Mouse (Mus musculus): ENCODE measurements around the gene Nrxn3. TPM values are rescaled to one million over a fixed set of nuclear protein-coding genes. Genes with fewer than 3 reads are reported as not detected.
A peak's percentile ranks its signal among the peaks of the same experiment; 100 is the strongest.

Nrxn3 gene
- polyA plus RNA-seq, 1 experiment from 2014 or later: 94.3 TPM

- Histone ChIP-seq H3K4me2 (no peak overlapping the region), H3K9ac (no peak overlapping the region), H3K27me3 (replicated peaks) (no peaks in the 10 kb centered on the region), H3K4me3 (no peak overlapping the region), H3K36me3 (replicated peaks) (no peaks in the 10 kb centered on the region), H3K27ac (no peak overlapping the region), H3K4me1 (peaks cover 16% of the 10 kb centered on the region), H3K9me3 (no peaks in the 10 kb centered on the region)
- ATAC-seq (replicated peaks): no peak
- WGBS: 67% methylated on average over 4 of the region's 4 CpGs
These were observed 140.4 kb downstream of the Nrxn3 start for GRCm38 (mm10) chr12:88863069-88863468.

- no peak overlapping the region for H3K27ac ChIP-seq
- no peak overlapping the region for H3K9ac ChIP-seq
- H3K4me2 ChIP-seq: no peak overlapping the region
- no peak overlapping the region for H3K4me3 ChIP-seq
- H3K36me3 ChIP-seq (replicated peaks): no peaks in the 10 kb centered on the region
- no peaks in the 10 kb centered on the region for H3K27me3 ChIP-seq (replicated peaks)
- H3K4me1 ChIP-seq: peaks cover 19% of the 10 kb centered on the region
- peak; percentile 30; the same call in 1 of the 2 replicates for ATAC-seq (replicated peaks)
- H3K9me3 ChIP-seq: no peaks in the 10 kb centered on the region
These were observed 145.6 kb downstream of the Nrxn3 start for GRCm38 (mm10) chr12:88868288-88868687.

- Histone ChIP-seq H3K27ac (no peak overlapping the region), H3K4me3 (no peak overlapping the region), H3K4me1 (peaks cover 10% of the 10 kb centered on the region), H3K9me3 (no peaks in the 10 kb centered on the region), H3K36me3 (replicated peaks) (no peaks in the 10 kb centered on the region), H3K4me2 (no peak overlapping the region), H3K27me3 (replicated peaks) (no peaks in the 10 kb centered on the region), H3K9ac (no peak overlapping the region)
- ATAC-seq (replicated peaks): no peak
- WGBS: 72% methylated on average over 1 of the region's 1 CpGs
These were observed 174.7 kb downstream of the Nrxn3 start for GRCm38 (mm10) chr12:88897331-88897730.

GRCm38 (mm10) chr12:88900014-88900727 is 177.5 kb downstream of the Nrxn3 start:
- Histone ChIP-seq H3K27me3 (replicated peaks) (no peaks in the 10 kb centered on the region), H3K4me2 (no peak overlapping the region), H3K27ac (no peak overlapping the region), H3K4me1 (peaks cover 10% of the 10 kb centered on the region), H3K36me3 (replicated peaks) (no peaks in the 10 kb centered on the region), H3K4me3 (no peak overlapping the region), H3K9ac (no peak overlapping the region), H3K9me3 (no peaks in the 10 kb centered on the region)
- 0 out of 2 replicates have a peak, but pooled peaks have one; percentile 50 for ATAC-seq (replicated peaks)
- WGBS: 38% methylated on average over 7 of the region's 7 CpGs

- Histone ChIP-seq H3K4me2 (no peak overlapping the region), H3K4me3 (no peak overlapping the region), H3K36me3 (replicated peaks) (no peaks in the 10 kb centered on the region), H3K9ac (no peak overlapping the region), H3K4me1 (peaks cover 10% of the 10 kb centered on the region), H3K27me3 (replicated peaks) (no peaks in the 10 kb centered on the region), H3K27ac (no peak overlapping the region), H3K9me3 (no peaks in the 10 kb centered on the region)
- ATAC-seq (replicated peaks): no peak
- WGBS: 0% methylated on average over 1 of the region's 1 CpGs
These were observed 178.0 kb downstream of the Nrxn3 start for GRCm38 (mm10) chr12:88900728-88901080.

GRCm38 (mm10) chr12:88910761-88911160 is 188.1 kb downstream of the Nrxn3 start:
- 8% methylated on average over 2 of the region's 2 CpGs for WGBS
- ATAC-seq (replicated peaks): peak; percentile 91
- Histone ChIP-seq H3K9me3 (no peaks in the 10 kb centered on the region), H3K4me3 (no peak overlapping the region), H3K4me2 (no peak overlapping the region), H3K27ac (no peak overlapping the region), H3K4me1 (peaks cover 7% of the 10 kb centered on the region), H3K27me3 (replicated peaks) (no peaks in the 10 kb centered on the region), H3K36me3 (replicated peaks) (no peaks in the 10 kb centered on the region), H3K9ac (no peak overlapping the region)

GRCm38 (mm10) chr12:88916752-88917151 is 194.1 kb downstream of the Nrxn3 start:
- Histone ChIP-seq H3K27me3 (replicated peaks) (no peaks in the 10 kb centered on the region), H3K36me3 (replicated peaks) (no peaks in the 10 kb centered on the region), H3K9me3 (no peaks in the 10 kb centered on the region), H3K27ac (no peak overlapping the region), H3K9ac (no peak overlapping the region), H3K4me2 (no peak overlapping the region), H3K4me1 (no peaks in the 10 kb centered on the region), H3K4me3 (no peak overlapping the region)
- 80% methylated on average over 2 of the region's 2 CpGs for WGBS
- no peak for ATAC-seq (replicated peaks)

- Histone ChIP-seq H3K27ac (no peak overlapping the region), H3K4me3 (no peak overlapping the region), H3K9ac (no peak overlapping the region), H3K4me2 (no peak overlapping the region), H3K27me3 (replicated peaks) (no peaks in the 10 kb centered on the region), H3K4me1 (0 out of 2 replicates have a peak, but pooled peaks cover 4% of the 10 kb centered on the region), H3K9me3 (no peaks in the 10 kb centered on the region), H3K36me3 (replicated peaks) (no peaks in the 10 kb centered on the region)
- no peak for ATAC-seq (replicated peaks)
- 72% methylated on average over 3 of the region's 3 CpGs for WGBS
These were observed 202.2 kb downstream of the Nrxn3 start for GRCm38 (mm10) chr12:88924896-88925295.

- ATAC-seq (replicated peaks): no peak
- Histone ChIP-seq H3K36me3 (replicated peaks) (no peaks in the 10 kb centered on the region), H3K9me3 (no peaks in the 10 kb centered on the region), H3K9ac (no peak overlapping the region), H3K27ac (no peak overlapping the region), H3K4me3 (no peak overlapping the region), H3K27me3 (replicated peaks) (no peaks in the 10 kb centered on the region), H3K4me1 (0 out of 2 replicates have a peak, but pooled peaks cover 4% of the 10 kb centered on the region), H3K4me2 (no peak overlapping the region)
- WGBS: 67% methylated on average over 4 of the region's 4 CpGs
These were observed 203.6 kb downstream of the Nrxn3 start for GRCm38 (mm10) chr12:88926306-88926705.

GRCm38 (mm10) chr12:88931713-88932112 is 209.0 kb downstream of the Nrxn3 start:
- Histone ChIP-seq H3K4me1 (no peaks in the 10 kb centered on the region), H3K27ac (no peak overlapping the region), H3K4me3 (no peak overlapping the region), H3K36me3 (replicated peaks) (no peaks in the 10 kb centered on the region), H3K9ac (no peak overlapping the region), H3K27me3 (replicated peaks) (no peaks in the 10 kb centered on the region), H3K4me2 (no peak overlapping the region), H3K9me3 (no peaks in the 10 kb centered on the region)
- WGBS: 74% methylated on average over 4 of the region's 4 CpGs
- no peak for ATAC-seq (replicated peaks)

- WGBS: 79% methylated on average over 2 of the region's 2 CpGs
- no peak overlapping the region for H3K4me3 ChIP-seq
- no peak overlapping the region for H3K27ac ChIP-seq
- no peaks in the 10 kb centered on the region for H3K4me1 ChIP-seq
- ATAC-seq (replicated peaks): no peak
- H3K9ac ChIP-seq: no peak overlapping the region
- H3K36me3 ChIP-seq (replicated peaks): no peaks in the 10 kb centered on the region
- H3K27me3 ChIP-seq (replicated peaks): no peaks in the 10 kb centered on the region
- no peak overlapping the region for H3K4me2 ChIP-seq
- no peaks in the 10 kb centered on the region for H3K9me3 ChIP-seq
These were observed 217.0 kb downstream of the Nrxn3 start for GRCm38 (mm10) chr12:88939679-88940078.

GRCm38 (mm10) chr12:88944967-88945366 is 222.3 kb downstream of the Nrxn3 start:
- 61% methylated on average over 3 of the region's 3 CpGs for WGBS
- no peaks in the 10 kb centered on the region for H3K27me3 ChIP-seq (replicated peaks)
- no peak overlapping the region for H3K9ac ChIP-seq
- H3K4me1 ChIP-seq: no peaks in the 10 kb centered on the region
- H3K4me2 ChIP-seq: no peak overlapping the region
- H3K4me3 ChIP-seq: no peak overlapping the region
- H3K36me3 ChIP-seq (replicated peaks): no peaks in the 10 kb centered on the region
- no peak for ATAC-seq (replicated peaks)
- no peak overlapping the region for H3K27ac ChIP-seq
- H3K9me3 ChIP-seq: no peaks in the 10 kb centered on the region

GRCm38 (mm10) chr12:88949870-88950269 is 227.2 kb downstream of the Nrxn3 start:
- Histone ChIP-seq H3K36me3 (replicated peaks) (no peaks in the 10 kb centered on the region), H3K9me3 (no peaks in the 10 kb centered on the region), H3K4me1 (0 out of 2 replicates have a peak, but pooled peaks cover 2% of the 10 kb centered on the region), H3K27me3 (replicated peaks) (no peaks in the 10 kb centered on the region), H3K4me2 (no peak overlapping the region), H3K9ac (no peak overlapping the region), H3K4me3 (no peak overlapping the region), H3K27ac (no peak overlapping the region)
- WGBS: 89% methylated on average over 2 of the region's 2 CpGs
- ATAC-seq (replicated peaks): no peak

Data from midbrain, embryonic 15.5 days (tissue).